Mouse (Mus musculus): ENCODE results near the gene Car5a. TPM values are rescaled to one million over a fixed set of nuclear protein-coding genes. Genes with fewer than 3 reads are reported as not detected.

Gene Car5a
- total RNA-seq, 2 experiments from 2014 or later, result 2.3 to 4.6 TPM

DNA sequence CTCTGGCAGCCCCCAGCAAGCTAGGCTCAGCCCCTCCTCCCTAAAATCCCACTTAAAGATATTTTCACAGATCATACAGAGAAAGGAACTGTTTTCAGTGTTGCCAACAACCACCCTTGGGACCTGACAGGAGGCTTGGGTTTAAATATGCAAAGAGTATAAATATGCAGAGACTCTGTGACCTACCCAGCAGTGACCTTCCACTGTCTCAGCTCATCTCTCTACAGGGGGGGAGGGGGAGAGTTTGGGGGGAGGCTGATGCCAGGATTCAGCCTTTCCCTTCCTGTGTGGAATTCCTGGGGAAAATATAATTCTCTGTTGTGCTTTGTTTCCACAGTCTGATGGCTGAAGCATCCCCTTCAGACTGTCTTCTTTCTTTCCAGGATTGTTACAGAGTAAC lies 9.8 kb downstream of the Car5a start:
- DNase-seq, result no peak

DNA sequence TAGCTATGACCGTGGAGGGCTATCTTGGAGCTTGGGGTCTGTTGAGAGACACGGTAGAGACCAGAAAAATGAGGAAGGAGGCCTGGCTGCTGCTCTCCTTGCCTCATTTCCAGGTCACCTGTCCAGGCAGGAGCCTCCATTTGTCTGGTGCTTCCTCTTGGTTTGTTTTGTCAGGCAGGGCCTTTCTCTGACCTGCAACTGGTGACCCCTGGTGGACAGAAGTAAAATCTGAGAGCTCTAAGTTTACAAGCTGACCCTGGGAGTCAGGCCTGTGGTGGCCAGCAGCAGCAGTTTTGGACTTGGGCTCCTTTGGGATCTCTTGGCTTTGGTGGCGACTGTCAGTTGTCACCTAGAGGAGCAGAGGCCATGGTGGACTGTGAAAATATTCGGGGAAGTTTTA lies 10.2 kb downstream of the Car5a start:
- peak; percentile 66 for DNase-seq

DNA sequence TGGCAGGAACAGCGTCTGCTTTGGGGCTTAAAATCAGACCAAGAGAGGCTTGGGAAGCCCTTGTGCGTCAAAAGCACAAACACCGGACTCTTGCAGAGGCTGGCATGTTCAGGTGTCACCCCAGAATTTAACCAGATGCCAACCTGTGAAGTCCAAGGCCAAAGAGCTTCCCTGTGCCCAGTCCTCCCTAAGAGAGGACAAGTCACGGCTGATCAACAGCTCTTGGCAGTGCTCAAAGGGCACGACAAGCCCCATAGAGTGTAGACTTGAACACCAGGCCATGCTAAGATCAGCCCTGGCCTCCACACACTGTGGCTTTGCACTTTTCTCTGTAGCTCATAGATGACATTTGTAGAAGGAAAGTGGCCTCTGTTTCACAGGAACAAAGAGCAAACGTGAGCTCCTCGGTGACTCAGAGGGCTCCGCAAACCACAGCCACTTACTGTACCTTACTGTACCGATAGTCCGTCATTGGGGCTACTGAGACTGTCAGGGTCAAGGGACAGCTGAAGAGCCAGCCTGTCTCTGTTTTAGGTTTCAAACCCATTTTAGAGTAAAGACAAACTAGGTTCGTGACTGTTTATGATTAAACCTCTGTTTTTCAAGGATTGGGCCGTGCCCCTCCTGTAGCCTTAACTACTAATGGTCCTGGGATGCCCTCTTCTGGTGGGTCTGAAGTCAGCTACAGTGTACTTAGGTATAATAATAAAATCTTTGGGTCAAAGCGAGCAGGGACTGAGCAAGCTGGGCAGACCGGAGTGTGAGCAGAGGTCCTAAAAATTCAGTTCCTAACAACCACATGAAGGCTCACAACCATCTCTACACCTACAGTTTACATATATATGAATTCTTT lies 11.8 kb downstream of the Car5a start:
- no peak for DNase-seq

DNA sequence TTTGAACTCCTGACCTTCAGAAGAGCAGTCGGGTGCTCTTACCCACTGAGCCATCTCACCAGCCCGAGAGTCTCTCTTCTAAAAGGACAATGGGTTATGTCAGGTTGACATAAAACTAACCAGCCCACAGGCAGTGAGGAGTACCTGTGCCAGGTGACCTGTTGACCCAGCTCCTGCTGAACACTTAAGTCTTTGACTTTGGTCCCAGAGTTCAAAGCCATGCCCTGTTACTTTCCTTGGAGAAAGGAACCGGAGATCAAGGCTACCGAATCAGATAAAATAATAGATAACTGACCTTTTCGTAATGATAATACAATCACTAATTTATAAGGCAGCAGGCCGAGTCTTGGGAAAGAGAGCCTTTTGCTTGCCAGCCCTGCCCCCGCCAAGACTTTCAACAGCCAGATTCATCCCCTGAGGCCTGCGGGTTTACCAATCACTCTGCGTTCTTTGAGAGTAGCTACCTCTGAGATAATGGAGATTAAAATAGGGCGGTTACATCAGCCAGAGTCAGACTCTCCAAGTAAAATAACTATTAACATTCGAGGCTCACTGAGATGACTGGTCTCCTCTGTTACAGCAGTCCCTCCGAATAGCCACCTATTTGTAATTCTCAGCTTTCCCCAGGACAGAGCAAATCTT lies 12.6 kb downstream of the Car5a start:
- peak; percentile 71 for DNase-seq

DNA sequence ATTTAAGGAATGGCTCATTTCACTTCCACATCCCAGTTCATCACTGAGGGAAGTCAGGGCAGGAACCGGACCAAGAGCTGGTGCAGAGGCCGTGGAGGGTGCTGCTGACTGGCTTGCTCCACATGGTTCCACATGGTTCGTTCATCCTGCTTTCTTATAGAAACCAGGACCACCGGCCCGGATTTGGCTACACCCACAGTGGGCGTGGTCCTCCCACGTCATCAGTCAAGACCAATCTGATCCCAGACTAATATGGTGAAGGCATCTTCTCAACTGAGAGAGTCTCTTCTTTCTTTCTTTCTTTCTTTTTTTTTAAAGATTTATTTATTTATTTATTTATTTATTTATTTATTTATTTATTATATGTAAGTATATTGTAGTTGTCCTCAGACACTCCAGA lies 13.1 kb downstream of the Car5a start:
- DNase-seq, result no peak

DNA sequence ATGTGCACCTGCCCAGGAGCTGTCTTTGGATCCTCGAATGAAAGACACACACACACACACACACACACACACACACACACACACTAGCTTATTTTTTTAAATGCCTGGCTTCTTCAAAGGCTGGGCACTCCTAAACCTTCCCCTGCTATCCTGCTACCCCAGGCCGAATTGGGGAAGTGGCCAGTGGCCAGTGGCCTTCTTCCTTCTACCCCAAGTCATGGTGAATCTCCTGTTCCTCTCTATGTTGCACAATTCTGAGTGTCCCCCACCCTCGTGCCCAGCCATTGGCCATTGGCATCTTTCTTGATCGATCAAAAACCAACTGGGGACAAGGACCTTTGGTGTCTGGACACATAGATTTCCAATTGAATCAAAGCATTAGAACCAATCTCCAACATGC lies 14.7 kb downstream of the Car5a start:
- DNase-seq, result no peak

DNA sequence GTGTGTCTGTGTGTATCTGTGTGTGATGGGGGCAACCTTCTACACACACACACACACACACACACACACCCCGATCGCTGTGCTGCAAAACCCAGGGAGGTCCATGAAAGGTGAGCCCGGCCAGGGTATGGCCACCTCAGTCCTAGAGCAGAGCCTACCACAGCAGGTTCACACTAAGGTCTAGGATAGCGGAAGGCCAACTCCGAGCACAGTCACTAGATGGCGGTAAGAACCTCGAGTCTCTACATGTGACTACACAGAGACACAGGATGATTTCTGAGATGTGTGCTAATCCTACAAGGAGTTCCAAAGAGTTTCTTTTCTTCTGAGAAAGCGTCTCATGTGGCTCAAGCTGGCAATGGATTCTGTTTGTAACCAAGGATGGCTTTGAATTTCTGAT lies 17.4 kb downstream of the Car5a start:
- DNase-seq, result peak; percentile 70

DNA sequence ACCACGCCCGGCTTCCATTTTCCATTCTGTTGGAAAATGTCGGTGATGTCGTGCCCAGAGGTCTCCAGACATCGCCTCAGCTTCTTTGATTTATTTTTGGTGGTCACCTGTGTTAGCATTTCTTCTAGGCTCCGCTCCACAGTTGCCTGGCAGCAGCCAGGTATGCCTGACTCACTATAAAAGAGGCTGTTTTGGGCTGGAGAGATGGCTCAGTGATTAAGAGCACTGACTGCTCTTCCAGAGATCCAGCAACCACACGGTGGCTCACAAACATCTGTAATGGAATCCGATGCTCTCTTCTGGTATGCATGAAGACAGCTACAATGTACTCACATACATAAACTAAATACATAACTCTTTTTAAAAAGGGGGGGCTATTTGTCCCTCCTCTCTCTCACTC lies 18.4 kb downstream of the Car5a start:
- no peak for DNase-seq

DNA sequence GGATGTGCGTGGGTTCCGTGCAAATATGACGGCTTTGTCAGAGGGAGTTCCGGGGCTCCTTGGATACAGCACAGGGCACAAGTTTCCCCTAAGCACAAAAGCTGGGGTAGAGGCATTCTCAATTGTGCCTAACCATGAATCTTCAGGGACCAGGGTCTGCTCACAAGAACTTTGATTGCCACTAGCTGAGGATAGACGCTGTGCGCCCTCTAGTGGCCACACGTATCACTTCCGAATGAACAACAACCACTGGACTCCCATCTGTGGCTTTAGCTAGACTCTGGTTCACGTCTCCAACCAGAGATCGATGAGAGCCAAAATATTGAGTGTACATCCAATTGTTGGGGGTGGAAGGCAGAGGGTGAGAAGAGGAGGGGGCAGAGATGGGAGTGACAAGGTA lies 19.1 kb downstream of the Car5a start:
- DNase-seq, result peak; percentile 86

DNA sequence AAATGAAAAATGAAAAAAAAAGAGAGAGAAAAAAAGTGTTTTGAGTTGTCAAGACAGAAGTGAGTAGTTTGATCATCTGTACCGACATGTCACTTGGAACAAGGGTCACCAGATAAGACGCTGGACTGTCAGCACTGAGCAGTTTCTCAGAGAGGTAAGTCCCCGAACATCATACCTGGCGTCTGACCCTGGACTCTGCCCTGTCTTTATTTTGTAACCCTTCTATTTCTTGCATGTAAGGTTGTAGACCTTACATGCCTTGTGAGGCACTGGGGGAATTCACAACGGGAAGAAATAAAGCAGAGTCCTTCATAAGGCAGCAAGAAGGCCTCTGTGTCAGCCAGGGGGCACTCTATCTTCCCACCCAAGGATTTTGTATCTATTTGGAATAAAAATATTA lies 20.0 kb downstream of the Car5a start:
- DNase-seq, result no peak

DNA sequence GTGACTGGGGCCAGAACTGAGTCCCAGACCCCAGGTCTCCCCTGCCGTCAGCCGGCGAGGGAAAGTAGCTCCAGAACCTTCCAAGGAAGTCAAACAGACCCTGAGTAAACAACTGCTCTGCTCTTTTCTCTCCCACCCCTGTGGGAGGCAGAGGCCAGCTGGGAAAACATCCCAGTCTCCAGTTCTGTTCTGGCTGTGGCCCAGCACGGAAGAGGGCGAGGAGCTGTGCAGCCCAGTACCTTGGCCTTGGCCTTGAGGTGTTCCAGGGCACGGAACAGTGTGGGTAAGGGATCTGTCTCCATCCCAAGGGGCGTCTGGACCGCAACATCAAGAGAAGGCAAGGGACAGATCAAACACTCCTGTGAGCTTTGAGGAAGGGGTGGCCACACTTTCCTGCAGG lies 22.6 kb downstream of the Car5a start:
- DNase-seq, result peak; percentile 59

DNA sequence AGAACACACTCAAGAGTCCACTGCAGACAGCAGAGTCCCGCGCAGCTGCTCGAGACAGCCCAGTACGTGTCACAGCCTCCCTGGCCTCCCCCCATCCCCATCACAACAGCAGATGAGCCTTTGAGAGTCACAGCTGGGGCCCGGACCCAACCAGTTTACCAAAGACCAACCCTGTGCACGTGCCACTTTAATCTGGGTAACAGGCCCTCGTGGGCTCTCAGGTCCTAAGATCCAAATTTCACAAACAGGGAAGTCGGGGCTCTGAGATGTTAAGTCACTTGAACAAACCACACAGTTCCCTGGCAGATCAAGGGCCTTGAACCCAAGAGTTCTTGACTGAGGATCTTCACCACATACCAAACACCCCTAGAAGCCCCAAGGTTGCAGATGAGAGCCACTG lies 23.1 kb downstream of the Car5a start:
- no peak for DNase-seq

DNA sequence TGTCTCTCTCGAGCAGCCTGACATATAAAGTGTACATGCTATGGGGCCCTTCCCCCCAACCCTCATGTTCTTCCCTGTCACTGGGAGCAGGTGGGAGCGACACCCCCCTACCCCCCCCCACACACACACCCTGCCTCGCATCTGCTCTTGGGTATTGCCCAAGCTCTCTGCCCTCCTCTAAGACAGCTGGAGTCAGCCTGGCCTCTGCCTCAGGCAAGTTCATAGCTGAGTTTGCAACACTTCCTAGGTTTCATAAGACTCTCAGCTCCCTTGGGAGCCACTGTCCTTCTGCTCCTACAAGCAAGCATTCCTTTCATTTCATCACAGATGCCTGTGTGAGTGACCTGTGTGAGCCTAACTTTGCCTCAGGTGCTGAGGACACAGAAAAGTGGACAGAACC lies 25.0 kb downstream of the Car5a start:
- DNase-seq, result peak; percentile 49

DNA sequence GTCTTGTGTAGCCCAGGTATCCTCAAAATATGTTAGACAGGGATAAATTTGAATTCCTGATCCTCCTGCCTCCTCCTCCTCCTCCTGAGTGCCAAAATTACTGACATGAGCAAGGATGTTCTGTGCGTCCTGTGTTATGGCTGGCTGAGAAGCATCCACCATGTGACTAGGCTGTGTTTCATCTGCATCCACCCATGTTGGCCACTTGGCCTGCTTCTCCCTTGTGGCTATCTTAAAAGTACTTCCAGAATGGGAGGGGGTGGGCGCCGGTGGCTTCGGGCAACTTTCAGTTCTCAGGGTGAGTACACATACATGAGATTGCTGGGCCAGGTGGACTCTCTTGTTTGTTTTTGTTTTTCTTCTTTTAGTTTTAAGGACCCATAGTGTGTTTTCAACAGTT lies 25.5 kb downstream of the Car5a start:
- DNase-seq, result no peak

DNA sequence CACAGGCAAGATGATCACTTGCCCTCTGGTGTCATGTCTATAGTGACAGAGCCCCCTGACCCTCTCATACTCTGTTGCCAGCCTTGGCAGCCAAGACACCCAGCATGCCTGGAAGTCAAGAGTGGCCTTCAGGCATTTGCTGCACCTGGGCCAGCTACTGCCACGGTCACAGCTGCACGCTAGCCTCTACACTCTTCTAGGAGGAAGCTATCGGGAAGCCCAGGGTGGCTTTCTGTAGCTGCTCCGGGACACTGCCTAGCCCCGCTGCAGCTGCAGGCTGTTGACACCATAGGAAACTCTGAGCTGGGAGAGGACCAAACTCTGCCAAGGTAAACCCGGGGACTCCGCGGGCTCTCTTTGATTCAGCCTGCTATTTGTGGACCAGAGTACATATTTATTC lies 31.3 kb downstream of the Car5a start:
- no peak for DNase-seq

DNA sequence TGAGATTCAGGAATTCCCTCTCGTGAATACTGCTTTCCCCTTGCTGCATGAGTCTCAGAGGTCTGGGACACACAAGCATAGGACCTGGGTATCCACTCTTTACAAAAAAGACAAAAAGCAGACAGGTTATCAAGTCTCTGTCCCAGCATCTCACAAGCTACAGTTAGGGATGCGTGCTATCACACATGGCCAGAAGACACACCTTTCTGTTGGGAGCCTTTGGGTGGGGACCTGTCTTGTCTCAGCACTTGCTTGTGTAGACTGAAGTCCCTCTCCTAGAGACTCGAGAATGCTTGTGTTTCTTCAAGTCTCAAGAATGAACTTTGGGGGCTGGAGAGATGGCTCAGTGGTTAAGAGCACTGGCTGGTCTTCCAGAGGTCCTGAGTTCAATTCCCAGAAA lies 31.9 kb downstream of the Car5a start:
- DNase-seq, result no peak

DNA sequence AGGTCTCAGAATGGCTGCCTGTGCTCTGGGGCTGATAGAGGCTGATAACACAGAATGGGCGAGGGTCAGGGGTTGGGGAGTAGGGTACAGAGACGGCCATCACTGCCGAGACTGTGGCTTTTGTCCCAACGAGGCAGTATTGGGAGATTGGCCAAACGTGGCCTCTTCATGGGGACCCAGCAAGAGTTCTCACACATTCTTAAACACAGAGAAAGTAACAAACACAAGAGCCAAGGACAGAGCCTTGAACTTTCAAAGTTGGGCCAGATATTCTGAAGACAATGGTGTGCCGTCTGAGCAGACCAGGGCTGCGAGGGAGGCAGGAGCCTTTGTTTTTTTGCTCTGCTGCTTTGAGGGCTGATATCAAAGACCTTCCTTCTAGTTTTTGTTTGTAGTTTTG lies 32.7 kb downstream of the Car5a start:
- no peak for DNase-seq

DNA sequence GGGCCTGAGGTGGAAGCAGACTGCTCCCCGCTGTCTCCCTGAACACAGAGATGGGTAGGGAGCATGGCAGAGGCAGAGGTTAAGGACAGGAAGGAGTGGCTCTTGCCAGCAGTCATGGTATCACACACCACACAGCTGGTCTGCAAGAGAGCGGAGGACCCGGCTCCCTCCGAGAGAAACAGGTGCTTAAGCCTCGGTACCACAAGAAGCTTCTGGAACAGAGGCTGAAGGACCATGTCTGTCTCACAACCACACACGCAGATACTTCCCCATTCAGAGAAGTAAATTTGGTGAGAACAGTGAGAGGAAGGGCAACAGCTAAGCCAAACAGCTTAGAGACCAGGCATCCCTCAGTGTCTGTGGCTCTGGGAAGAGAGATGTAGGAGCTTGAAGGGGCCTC lies 33.3 kb downstream of the Car5a start:
- DNase-seq, result no peak

DNA sequence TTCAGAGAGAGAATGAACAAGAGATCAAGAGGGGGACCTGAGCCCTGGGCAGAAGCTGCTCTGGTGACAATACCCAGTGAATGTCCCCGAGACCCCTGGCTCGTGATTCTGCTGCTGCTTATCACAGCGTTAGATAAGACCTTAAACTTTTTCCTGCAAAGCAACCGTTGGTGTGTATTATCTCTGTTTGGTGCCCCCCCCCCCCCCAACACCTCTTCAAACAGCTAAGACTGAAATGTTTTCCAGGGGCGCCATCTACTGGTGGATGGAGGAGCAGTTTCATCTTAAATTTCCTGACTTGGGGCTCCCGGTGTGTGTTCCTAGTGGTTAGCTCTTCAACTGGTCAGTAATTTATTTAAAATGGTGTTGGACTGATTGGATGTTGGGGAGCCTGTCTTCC lies 35.0 kb downstream of the Car5a start:
- peak; percentile 87 for DNase-seq

DNA sequence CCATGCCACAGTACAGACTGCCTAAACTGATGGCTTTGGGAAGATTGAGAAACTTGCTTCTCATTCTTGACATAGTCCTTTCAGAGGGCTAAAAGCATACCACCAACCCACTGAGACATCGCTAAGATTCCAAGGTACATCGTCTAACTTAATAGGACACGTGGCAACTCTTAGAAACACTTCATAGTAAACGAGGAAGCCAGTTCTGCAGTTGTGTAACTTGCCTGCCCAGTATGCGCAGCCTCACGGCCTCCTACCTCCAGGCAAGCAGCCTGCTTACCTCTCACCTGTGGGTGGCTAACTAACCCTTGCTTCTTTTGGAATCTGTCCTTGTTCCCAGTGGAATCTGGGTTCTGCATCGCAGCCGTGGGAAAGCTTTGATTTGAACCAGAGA lies 35.6 kb downstream of the Car5a start:
- DNase-seq, result no peak

DNA sequence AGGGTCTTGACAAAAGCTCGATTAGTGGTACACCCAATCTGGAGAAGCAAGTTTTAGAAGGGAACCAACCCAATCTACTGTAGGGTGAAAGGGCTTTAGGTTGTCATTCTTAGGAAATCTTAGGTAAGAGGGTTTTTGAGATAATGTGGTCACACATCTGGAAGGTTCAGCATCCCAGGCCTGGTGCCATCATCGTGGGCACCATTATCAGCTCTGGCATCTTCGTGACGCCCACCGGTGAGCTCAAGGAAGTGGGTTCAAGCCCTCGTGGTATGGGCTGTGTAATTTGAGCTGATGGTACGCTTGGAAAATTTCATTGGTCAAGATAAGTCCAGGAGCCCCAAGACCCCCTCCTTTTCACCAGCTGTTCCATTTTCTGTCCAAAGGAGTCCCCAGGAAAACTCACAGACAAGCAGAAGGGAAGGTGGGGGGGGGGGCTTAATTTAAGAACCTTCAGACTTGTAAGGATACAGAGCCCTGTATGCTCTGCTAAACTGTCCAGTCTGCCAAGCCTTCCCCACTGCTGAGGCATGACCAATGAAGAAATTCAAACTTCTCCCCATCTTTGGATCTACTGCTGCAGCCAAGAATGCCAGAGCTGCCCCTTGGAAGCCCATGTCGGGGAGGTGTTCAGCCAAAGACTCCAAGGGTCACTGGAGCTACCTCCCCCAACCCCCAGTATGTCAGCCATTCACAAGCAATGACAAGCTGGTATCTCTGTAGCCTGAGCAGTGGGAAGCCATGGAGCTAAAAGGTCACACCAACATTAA lies 36.1 kb downstream of the Car5a start:
- DNase-seq, result no peak

DNA sequence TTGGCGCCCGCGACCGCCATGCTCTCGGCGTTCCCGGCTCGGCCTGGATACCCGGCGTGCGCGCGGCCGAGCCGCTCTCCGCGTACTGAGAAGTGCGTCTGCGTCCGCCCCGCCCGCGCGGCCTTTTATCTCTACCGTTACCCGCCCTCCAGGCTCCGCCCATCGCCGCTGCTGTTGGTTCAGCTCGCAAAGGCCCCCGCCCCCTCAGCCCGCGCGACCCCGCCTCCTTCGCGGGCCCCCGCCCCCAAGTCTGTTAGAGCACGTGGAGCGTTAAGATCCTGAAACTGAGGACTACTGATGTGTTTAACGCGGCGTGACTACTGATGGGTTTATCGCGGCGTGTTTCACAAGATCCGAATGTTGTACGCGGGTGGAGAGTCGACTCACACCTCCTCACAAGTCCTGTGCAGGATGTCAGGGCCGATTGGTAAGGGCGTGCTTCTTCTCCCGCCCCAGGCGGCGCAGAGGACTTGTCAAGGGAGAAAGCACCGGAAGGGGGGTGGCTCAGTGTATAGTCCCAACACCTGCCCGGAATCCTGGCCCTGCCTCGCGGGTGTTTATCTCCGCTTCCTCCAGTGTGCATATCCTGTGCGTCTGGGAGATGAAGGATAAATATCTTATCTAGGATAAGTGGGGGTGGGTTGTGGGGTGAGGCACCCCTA lies 37.0 kb downstream of the Car5a start, which contains the start of gene Slc7a5:
Slc7a5 (minus strand) TSS at position 108 of the 662 bp plus-strand sequence.
- DNase-seq, result peak; percentile 99

All from adrenal gland, postnatal 10 days (tissue).